Mouse (Mus musculus) NIH3T3 (cell line): ENCODE data around the gene Agbl2.

ENCODE experiments used
- DNase-seq: peaks from one replicate; pipeline ENCODE4 v3.0.0-alpha.2; 2012; ENCODE audit warnings: low read depth

Gene Agbl2

DNA sequence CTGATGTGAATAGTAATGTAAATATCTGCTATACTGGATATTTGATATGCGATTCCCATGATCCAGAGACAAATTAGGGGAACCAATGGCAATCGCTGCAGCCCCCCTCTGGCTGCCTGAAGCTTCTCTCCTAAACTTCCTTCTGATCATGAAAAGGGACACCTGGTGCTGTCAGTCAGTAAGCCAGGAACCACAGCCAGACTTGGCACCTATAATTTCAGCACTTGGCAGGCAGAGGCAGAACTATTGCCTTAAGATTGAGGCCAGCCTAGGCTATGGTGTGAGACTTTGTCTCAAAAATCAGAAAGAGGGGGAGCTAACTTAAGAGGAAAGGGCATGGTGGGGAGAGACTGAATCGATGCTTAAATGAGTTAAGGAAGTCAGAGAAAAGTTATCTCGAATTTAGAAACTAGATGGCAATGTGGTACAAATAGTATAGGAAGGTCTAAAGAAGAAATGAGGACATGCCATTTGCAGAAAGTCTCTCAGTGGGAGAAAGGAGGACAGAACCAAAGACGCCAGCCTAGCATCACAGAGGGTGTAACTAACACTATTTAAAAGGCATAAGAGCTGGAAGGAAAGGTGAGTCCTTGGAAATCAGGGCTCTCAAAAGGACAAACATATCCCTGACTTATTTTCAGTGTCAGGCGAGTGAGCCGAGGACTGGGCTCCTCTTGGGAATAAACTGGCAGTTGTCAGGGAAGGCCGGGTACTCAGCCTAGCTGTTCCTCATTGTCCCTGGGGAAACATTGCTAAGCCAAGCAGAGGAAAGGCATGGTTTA lies 88.8 kb downstream of the Agbl2 start:
- no peak for DNase-seq

- DNase-seq, result no peak
Observed at GRCm38 (mm10) chr2:90874025-90874424, 91.5 kb downstream of the Agbl2 start.

DNA sequence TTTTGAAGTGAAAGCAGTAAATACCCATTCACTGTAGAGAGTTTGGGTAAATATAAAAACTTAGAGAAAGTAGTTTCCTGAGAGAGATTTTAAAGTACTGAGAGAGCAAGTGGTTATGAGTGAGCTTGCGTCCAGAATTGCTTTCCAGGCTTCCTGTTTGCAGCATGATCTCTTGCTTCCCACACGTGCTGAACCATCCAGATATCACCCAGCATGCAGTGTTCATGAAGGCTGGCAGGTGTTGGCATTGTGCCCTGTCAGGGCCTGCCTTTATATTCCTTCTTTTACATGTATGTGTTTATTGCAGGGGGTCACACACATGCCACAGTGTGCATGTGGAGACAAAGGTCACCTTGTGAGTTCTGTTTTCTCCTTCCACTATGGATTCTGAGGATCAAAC lies 92.7 kb downstream of the Agbl2 start:
- no peak for DNase-seq

GRCm38 (mm10) chr2:90877584-90878259 lies 95.2 kb downstream of the Agbl2 start:
- no peak for DNase-seq

GRCm38 (mm10) chr2:90879419-90879818 lies 96.9 kb downstream of the Agbl2 start:
- DNase-seq, result no peak

DNA sequence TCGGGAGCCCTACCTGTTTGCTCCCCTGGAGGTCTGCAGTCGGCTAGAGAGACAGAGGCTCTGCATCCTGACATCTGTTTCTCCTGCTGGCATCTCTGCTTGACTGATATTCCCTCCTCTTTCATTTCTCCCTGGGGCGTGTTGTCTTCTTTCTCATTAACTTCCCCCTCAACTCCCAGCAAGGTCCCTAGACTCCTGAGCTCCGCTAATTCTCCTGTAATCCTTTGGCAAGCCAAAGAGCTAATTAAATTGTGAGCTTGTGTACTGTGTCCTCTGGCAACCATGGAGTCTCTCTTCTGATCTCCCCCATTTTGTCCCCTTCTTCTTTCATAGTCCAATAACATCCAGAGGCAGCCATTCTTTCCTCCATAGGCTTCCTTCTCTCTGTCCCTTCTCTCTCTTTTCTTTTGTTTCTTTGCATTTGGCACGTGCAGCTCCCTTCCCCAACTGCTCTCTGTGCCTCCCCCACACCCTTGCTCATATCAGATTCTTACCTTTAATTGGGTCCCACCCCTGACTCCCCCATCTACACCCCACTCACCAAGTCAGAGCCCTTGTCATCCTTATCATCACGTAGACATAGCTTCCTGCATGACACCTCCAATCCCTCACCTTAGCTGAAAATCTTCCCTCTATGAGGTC lies 97.7 kb downstream of the Agbl2 start:
- no peak for DNase-seq

DNA sequence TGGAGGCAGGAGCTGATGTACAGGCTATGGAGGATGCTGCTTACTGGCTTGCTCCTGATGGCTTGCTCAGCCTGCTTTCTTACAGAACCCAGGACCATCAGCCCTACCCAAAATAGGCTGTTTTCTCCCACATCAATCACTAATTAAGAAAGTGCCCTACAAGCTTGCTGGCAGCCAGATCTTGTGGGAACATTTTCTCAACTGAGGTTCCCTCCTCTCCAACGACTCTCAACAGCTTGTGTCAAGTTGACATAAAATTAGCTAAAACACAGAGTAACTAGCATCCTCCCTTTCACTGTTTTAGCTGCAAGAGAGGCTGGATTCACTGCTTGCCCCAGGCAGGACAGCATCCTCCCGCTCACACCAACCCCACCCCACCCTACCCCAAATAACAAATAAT lies 99.3 kb downstream of the Agbl2 start:
- DNase-seq, result no peak
